ENCODE assay signal across 12 mouse cellular contexts in genomic region chr11:97641668-97642067, GRCm38 (mm10). TPM values are rescaled to one million over a fixed set of nuclear protein-coding genes. Genes with fewer than 3 reads are reported as not detected.
A peak's percentile ranks its signal among the peaks of the same experiment; 100 is the strongest.
DNase-seq lines count a peak whose midpoint lies in the region; ATAC-seq lines count a peak whose summit lies in the region.
"Had no signal": no experiment of that assay in that cellular context is flagged by ENCODE, and none has a peak within 500 bp of the region (broad histone marks: within the 10 kb centered on the region; RNA-seq: fewer than 3 reads in every experiment).

No protein-coding gene starts in this region.

- intact Hi-C loops in heart, postnatal 10 days (cut with DNase I): no loop called here

- no peak for DNase-seq in frontal cortex, postnatal 14 days (ENCODE audit: low spot score in 2 of 2)
- peak; percentile 65 for DNase-seq in A20 (ENCODE audit: low read depth, low spot score)
- peak; percentile 77 to 86 for DNase-seq in frontal cortex, postnatal 36 days (ENCODE audit: low spot score in 2 of 2)
- no peak for DNase-seq in lung, postnatal 25 days (ENCODE audit: low spot score)
- no peak for DNase-seq in embryo, embryonic 10 days (ENCODE audit: low spot score)
- no peak for DNase-seq in heart, postnatal 10 days
- DNase-seq: embryo, embryonic 11 days; gastrocnemius, postnatal 10 days; heart, postnatal 14 days; kidney, adult 11 months had no signal

- peak; percentile 96 for ATAC-seq in frontal cortex, adult (ENCODE audit: low TSS enrichment)
- ATAC-seq in megakaryocyte progenitor cell, adult 5-6 weeks (replicated peaks; ENCODE audit: poor library complexity): peak; percentile 94

RNA-seq across cellular contexts. Expression of gene Epop, which starts 12.2 kb away (rescaled TPM):
- total RNA-seq in megakaryocyte progenitor cell, adult 5-6 weeks (2015): 3.4 and 4.0 TPM in 2 replicates
- 0.62 and 0.91 TPM in 2 replicates for total RNA-seq in megakaryocyte progenitor cell, adult 5-6 weeks (2017)
- 1 to 10 TPM in 1 of 2 experiments, under 1 TPM in 1; 0.57 to 1.0 TPM for total RNA-seq in heart, postnatal 10 days (2021)

RNA-seq across cellular contexts. Expression of gene Mllt6, which starts 21.5 kb away (rescaled TPM):
- total RNA-seq in megakaryocyte progenitor cell, adult 5-6 weeks (2015): 3.3 and 4.5 TPM in 2 replicates
- total RNA-seq in megakaryocyte progenitor cell, adult 5-6 weeks (2017): 5.8 and 7.2 TPM in 2 replicates
- total RNA-seq in heart, postnatal 10 days (2021): 10 to 100 TPM; 55.8 to 61.7 TPM

RNA-seq across cellular contexts. Expression of gene Cisd3, which starts 44.0 kb away (rescaled TPM):
- total RNA-seq in megakaryocyte progenitor cell, adult 5-6 weeks (2015): 17.4 and 24.9 TPM in 2 replicates
- 3.5 and 5.4 TPM in 2 replicates for total RNA-seq in megakaryocyte progenitor cell, adult 5-6 weeks (2017)
- total RNA-seq in heart, postnatal 10 days (2021): 100 to 1,000 TPM; 120 TPM

RNA-seq across cellular contexts. Expression of gene Pcgf2, which starts 58.6 kb away (rescaled TPM):
- total RNA-seq in megakaryocyte progenitor cell, adult 5-6 weeks (2015): 3.9 and 4.6 TPM in 2 replicates
- 1.2 and 1.5 TPM in 2 replicates for total RNA-seq in megakaryocyte progenitor cell, adult 5-6 weeks (2017)
- total RNA-seq in heart, postnatal 10 days (2021): 10 to 100 TPM; 21.4 to 21.7 TPM

Comparison
In these comparisons a context has a peak if more than half of its experiments do, and no peak if none do; other contexts are left out.
1. DNase-seq: peak in A20 (single experiment) and frontal cortex, postnatal 36 days (2 of 2); none in frontal cortex, postnatal 14 days (0 of 2), lung, postnatal 25 days (single experiment), embryo, embryonic 10 days (single experiment) and heart, postnatal 10 days (0 of 2).
2. RNA of gene Mllt6, which starts 21.5 kb away (total RNA-seq): 55.8 to 61.7 TPM in heart, postnatal 10 days; 3.3 to 7.2 TPM in megakaryocyte progenitor cell, adult 5-6 weeks; every median in the first group is over 4 times any median in the second.
3. RNA of gene Cisd3, which starts 44.0 kb away (total RNA-seq): 120 TPM in heart, postnatal 10 days; 3.5 to 24.9 TPM in megakaryocyte progenitor cell, adult 5-6 weeks; every median in the first group is over 4 times any median in the second.